Mouse (Mus musculus): ENCODE results near the gene Slc27a2.

DNA sequence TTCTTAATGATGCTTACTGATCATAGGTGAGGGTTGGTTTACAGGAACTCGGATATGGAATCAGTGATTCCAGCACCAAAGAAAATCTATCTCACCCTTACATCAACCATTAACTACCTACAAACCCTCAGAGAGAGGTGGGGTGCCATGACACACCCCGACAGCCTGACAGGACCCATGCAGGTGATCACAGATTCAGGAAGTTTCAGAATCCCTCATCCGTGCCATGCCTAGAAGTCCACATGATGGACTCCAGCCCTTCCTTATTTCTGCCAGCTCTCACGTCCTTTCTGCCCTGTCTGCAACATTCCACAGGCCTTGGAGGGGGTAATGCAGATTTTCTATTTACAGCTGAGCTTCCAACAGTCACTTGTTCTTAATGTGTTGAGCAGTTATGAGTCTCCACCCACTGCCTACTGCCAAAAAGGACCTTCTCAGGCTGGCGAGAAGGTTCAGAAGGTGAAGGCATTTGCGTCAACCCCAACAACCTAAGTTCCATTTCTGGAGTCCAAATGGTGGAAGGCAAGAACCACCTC is 11.7 kb upstream of the Slc27a2 start:
- TF ChIP-seq POLR2A (IDR thresholded peaks at IDR 0.05; ENCODE audit: borderline replicate concordance, extremely low read depth, insufficient read depth, insufficient read length, poor library complexity, severe bottlenecking) (no peak), CTCF (IDR thresholded peaks at IDR 0.05; ENCODE audit: borderline replicate concordance, extremely low read depth, insufficient read depth, insufficient read length) (no peak)
